Mouse (Mus musculus): ENCODE results near the gene Car11. TPM values are rescaled to one million over a fixed set of nuclear protein-coding genes. Genes with fewer than 3 reads are reported as not detected.

The Car11 gene
- polyA plus RNA-seq, 1 experiment from 2014 or later, result 7.3 TPM

DNA sequence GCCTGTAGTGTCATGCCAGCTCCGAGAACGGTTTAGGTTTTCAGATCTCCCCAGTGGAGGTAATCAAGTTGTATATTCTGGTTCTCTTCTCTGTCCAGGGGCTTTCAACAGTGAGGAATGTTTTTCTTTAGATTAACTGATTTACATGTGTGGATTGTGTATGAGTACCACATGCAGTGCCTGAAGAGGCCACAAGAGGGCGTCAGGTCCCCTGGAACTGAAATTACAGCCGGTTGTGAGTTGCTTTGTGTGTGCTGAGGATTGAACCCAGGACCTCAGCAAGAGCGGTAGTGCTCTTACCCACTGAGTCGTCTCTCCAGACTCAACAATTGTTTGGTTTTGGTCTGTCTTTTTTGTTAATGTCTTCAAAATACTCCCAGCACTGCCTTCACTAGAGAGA, 46.9 kb downstream of the Car11 start:
- Histone ChIP-seq H3K4me1 (replicated peaks; ENCODE audit: control insufficient read depth, insufficient read depth, low read length) (peaks cover 12% of the 10 kb centered on the region; the same call in 1 of the 2 replicates), H3K4me2 (ENCODE audit: low read length) (no peak overlapping the region), H3K4me3 (ENCODE audit: low read depth, low read length) (no peak overlapping the region), H3K36me3 (ENCODE audit: control insufficient read depth, insufficient read depth, low read length) (no peaks in the 10 kb centered on the region), H3K9me3 (ENCODE audit: control insufficient read depth, low read length) (no peaks in the 10 kb centered on the region), H3K9ac (ENCODE audit: low read length) (no peak overlapping the region), H3K27me3 (replicated peaks; ENCODE audit: control insufficient read depth, insufficient read depth, low read length) (no peaks in the 10 kb centered on the region), H3K27ac (ENCODE audit: low read depth) (no peak overlapping the region)
- 66% methylated on average over 6 of the region's 6 CpGs for WGBS
- DNase-seq (ENCODE audit: low spot score) (no peak), ATAC-seq (replicated peaks; ENCODE audit: low FRiP score, low TSS enrichment, low read depth) (no peak)

DNA sequence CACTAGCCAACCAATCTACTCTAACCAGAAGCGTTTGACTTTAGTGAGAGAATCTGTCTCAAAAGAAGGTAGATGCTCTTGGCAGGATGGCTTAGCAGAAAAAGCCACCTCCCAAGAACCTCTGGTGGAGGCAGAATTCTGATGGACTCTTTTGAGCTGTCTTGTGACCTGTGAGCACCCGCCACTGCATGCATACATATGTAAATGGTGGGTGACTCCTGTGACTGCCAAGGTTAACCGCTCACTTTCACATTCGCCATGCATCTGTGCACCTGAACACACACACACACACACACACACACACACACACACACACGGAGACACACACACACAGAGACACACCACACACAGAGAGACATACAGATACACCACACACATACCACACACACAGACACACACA, 47.8 kb downstream of the Car11 start:
- WGBS, result 91% methylated on average over 5 of the region's 5 CpGs
- ATAC-seq (replicated peaks; ENCODE audit: low FRiP score, low TSS enrichment, low read depth) (no peak), DNase-seq (ENCODE audit: low spot score) (no peak)
- no peaks in the 10 kb centered on the region for H3K27me3 ChIP-seq (replicated peaks; ENCODE audit: control insufficient read depth, insufficient read depth, low read length)
- H3K36me3 ChIP-seq (ENCODE audit: control insufficient read depth, insufficient read depth, low read length), result no peaks in the 10 kb centered on the region
- H3K4me1 ChIP-seq (replicated peaks; ENCODE audit: control insufficient read depth, insufficient read depth, low read length), result peaks cover 8% of the 10 kb centered on the region; the same call in 1 of the 2 replicates
- H3K9me3 ChIP-seq (ENCODE audit: control insufficient read depth, low read length), result no peaks in the 10 kb centered on the region
- H3K4me3 ChIP-seq (ENCODE audit: low read depth, low read length), result no peak overlapping the region
- no peak overlapping the region for H3K27ac ChIP-seq (ENCODE audit: low read depth)
- H3K4me2 ChIP-seq (ENCODE audit: low read length), result no peak overlapping the region
- no peak overlapping the region for H3K9ac ChIP-seq (ENCODE audit: low read length)

DNA sequence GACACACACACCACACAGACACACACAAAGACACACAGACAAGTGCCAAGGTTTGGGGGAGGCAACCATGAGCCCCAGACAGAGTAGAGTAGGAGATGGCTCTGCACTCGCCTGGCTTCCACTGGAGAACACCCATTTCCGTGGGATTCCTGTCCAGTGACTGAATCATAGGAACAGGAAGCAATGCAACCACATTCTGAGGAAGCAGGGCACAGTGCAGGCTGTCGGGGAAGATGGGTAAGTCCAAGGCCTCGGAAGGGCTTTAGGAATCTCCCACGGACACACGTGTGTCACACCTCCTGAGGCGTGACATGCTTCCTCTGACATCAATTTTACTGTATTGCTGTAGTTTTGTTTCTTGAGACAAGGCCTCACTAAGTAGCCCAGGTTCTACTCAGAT, 48.5 kb downstream of the Car11 start:
- peaks cover 8% of the 10 kb centered on the region; the same call in 1 of the 2 replicates for H3K4me1 ChIP-seq (replicated peaks; ENCODE audit: control insufficient read depth, insufficient read depth, low read length)
- H3K9ac ChIP-seq (ENCODE audit: low read length), result no peak overlapping the region
- ATAC-seq (replicated peaks; ENCODE audit: low FRiP score, low TSS enrichment, low read depth) (no peak), DNase-seq (ENCODE audit: low spot score) (no peak)
- no peak overlapping the region for H3K4me3 ChIP-seq (ENCODE audit: low read depth, low read length)
- no peak overlapping the region for H3K27ac ChIP-seq (ENCODE audit: low read depth)
- 76% methylated on average over 7 of the region's 7 CpGs for WGBS
- H3K4me2 ChIP-seq (ENCODE audit: low read length), result no peak overlapping the region
- H3K36me3 ChIP-seq (ENCODE audit: control insufficient read depth, insufficient read depth, low read length), result no peaks in the 10 kb centered on the region
- H3K27me3 ChIP-seq (replicated peaks; ENCODE audit: control insufficient read depth, insufficient read depth, low read length), result no peaks in the 10 kb centered on the region
- H3K9me3 ChIP-seq (ENCODE audit: control insufficient read depth, low read length), result no peaks in the 10 kb centered on the region

DNA sequence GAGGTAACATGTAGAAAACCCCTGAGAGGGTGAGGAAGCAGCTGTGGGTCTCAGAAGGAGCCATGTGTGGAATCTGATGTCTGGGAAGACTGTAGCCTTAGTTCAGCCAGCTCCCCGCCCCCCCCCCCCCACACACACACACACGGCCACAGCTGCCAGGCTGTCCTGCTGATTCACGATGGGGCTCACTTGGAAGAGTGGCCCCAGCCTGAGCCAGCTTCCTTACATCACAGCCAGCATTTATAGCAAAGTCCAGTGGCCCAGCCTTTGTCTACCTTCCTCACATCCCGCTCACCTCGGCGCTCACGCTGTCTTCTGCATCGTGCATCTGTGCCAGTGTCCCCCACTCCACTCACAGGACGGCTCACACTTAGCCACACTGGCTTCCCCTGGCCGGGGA, 49.8 kb downstream of the Car11 start:
- Histone ChIP-seq H3K9ac (ENCODE audit: low read length) (no peak overlapping the region; the same call in 1 of the 2 replicates), H3K36me3 (ENCODE audit: control insufficient read depth, insufficient read depth, low read length) (no peaks in the 10 kb centered on the region), H3K9me3 (ENCODE audit: control insufficient read depth, low read length) (no peaks in the 10 kb centered on the region), H3K4me2 (ENCODE audit: low read length) (no peak overlapping the region), H3K27ac (ENCODE audit: low read depth) (no peak overlapping the region), H3K4me3 (ENCODE audit: low read depth, low read length) (no peak overlapping the region), H3K27me3 (replicated peaks; ENCODE audit: control insufficient read depth, insufficient read depth, low read length) (no peaks in the 10 kb centered on the region), H3K4me1 (replicated peaks; ENCODE audit: control insufficient read depth, insufficient read depth, low read length) (peaks cover 8% of the 10 kb centered on the region; the same call in 1 of the 2 replicates)
- 35% methylated on average over 10 of the region's 10 CpGs for WGBS
- ATAC-seq (replicated peaks; ENCODE audit: low FRiP score, low TSS enrichment, low read depth) (no peak), DNase-seq (ENCODE audit: low spot score) (no peak)

DNA sequence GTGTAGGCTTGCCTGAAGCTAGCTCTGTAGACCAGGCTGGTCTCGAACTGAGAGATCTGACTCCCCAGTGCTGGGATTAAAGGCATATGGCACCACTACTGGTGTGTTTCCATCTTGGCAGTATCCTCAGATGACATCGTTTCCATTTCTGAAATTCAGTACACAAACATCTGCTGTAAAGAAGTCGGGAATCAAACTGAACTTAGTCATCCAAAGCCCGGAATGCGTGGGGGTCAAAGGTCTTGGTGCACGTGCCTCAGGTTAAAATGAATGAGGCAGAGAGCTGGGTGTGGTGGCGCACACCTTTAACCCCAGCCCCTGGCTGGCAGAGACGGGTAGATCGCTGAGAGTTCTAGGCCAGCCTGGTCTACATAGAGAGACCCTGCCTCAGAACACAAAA, 50.5 kb downstream of the Car11 start:
- no peaks in the 10 kb centered on the region for H3K9me3 ChIP-seq (ENCODE audit: control insufficient read depth, low read length)
- H3K4me3 ChIP-seq (ENCODE audit: low read depth, low read length), result no peak overlapping the region
- WGBS, result 65% methylated on average over 9 of the region's 9 CpGs
- ATAC-seq (replicated peaks; ENCODE audit: low FRiP score, low TSS enrichment, low read depth) (no peak), DNase-seq (ENCODE audit: low spot score) (no peak)
- no peaks in the 10 kb centered on the region for H3K36me3 ChIP-seq (ENCODE audit: control insufficient read depth, insufficient read depth, low read length)
- no peak overlapping the region for H3K4me2 ChIP-seq (ENCODE audit: low read length)
- H3K27ac ChIP-seq (ENCODE audit: low read depth), result no peak overlapping the region
- peaks cover 8% of the 10 kb centered on the region; the same call in 1 of the 2 replicates for H3K4me1 ChIP-seq (replicated peaks; ENCODE audit: control insufficient read depth, insufficient read depth, low read length)
- no peak overlapping the region for H3K9ac ChIP-seq (ENCODE audit: low read length)
- H3K27me3 ChIP-seq (replicated peaks; ENCODE audit: control insufficient read depth, insufficient read depth, low read length), result no peaks in the 10 kb centered on the region

Other genes starting within 250 kb of the Car11 start
- 4,654 and 4,671 TPM in 2 replicates for gene Ftl1, start 240.0 kb upstream of the Car11 start, polyA plus RNA-seq (2014; fragmentation: Nextera tagmentation; extraction: Ambion mirVana)
- 134 and 139 TPM in 2 replicates for gene Bax, start 232.9 kb upstream of the Car11 start, polyA plus RNA-seq (2014; fragmentation: Nextera tagmentation; extraction: Ambion mirVana)
- gene Tulp2, start 218.0 kb upstream of the Car11 start, polyA plus RNA-seq (2014; fragmentation: Nextera tagmentation; extraction: Ambion mirVana), result 1.8 and 2.3 TPM in 2 replicates
- gene Gm45808, start 213.0 kb upstream of the Car11 start, polyA plus RNA-seq (2014; fragmentation: Nextera tagmentation; extraction: Ambion mirVana), result not detected in 2 replicates
- 2.9 and 3.5 TPM in 2 replicates for gene Dhdh, start 211.0 kb upstream of the Car11 start, polyA plus RNA-seq (2014; fragmentation: Nextera tagmentation; extraction: Ambion mirVana)
- gene Nucb1, start 189.4 kb upstream of the Car11 start, polyA plus RNA-seq (2014; fragmentation: Nextera tagmentation; extraction: Ambion mirVana), result 192 and 204 TPM in 2 replicates
- 14.7 and 15.0 TPM in 2 replicates for gene Ppp1r15a, start 173.6 kb upstream of the Car11 start, polyA plus RNA-seq (2014; fragmentation: Nextera tagmentation; extraction: Ambion mirVana)
- gene Plekha4, start 173.5 kb upstream of the Car11 start, polyA plus RNA-seq (2014; fragmentation: Nextera tagmentation; extraction: Ambion mirVana), result 0.97 and 1.5 TPM in 2 replicates
- gene Hsd17b14, start 144.9 kb upstream of the Car11 start, polyA plus RNA-seq (2014; fragmentation: Nextera tagmentation; extraction: Ambion mirVana), result 2.3 and 2.5 TPM in 2 replicates
- gene Bcat2, start 129.7 kb upstream of the Car11 start, polyA plus RNA-seq (2014; fragmentation: Nextera tagmentation; extraction: Ambion mirVana), result 56.7 and 60.1 TPM in 2 replicates
- gene Fgf21, start 84.4 kb upstream of the Car11 start, polyA plus RNA-seq (2014; fragmentation: Nextera tagmentation; extraction: Ambion mirVana), result 0.19 and 0.58 TPM in 2 replicates
- 0.65 and 0.70 TPM in 2 replicates for gene Fut1, start 82.6 kb upstream of the Car11 start, polyA plus RNA-seq (2014; fragmentation: Nextera tagmentation; extraction: Ambion mirVana)
- gene Izumo1, start 78.0 kb upstream of the Car11 start, polyA plus RNA-seq (2014; fragmentation: Nextera tagmentation; extraction: Ambion mirVana), result 0.13 and 0.27 TPM in 2 replicates
- gene Rasip1, start 72.4 kb upstream of the Car11 start, polyA plus RNA-seq (2014; fragmentation: Nextera tagmentation; extraction: Ambion mirVana), result 7.7 and 9.1 TPM in 2 replicates
- 5.1 and 6.8 TPM in 2 replicates for gene Mamstr, start 59.9 kb upstream of the Car11 start, polyA plus RNA-seq (2014; fragmentation: Nextera tagmentation; extraction: Ambion mirVana)
- 7.9 and 8.3 TPM in 2 replicates for gene Fut2, start 33.4 kb upstream of the Car11 start, polyA plus RNA-seq (2014; fragmentation: Nextera tagmentation; extraction: Ambion mirVana)
- 0.80 and 0.83 TPM in 2 replicates for gene Ntn5, start 15.8 kb upstream of the Car11 start, polyA plus RNA-seq (2014; fragmentation: Nextera tagmentation; extraction: Ambion mirVana)
- 4.8 and 6.0 TPM in 2 replicates for gene Sec1, start 5.4 kb upstream of the Car11 start, polyA plus RNA-seq (2014; fragmentation: Nextera tagmentation; extraction: Ambion mirVana)
- 3.7 and 4.0 TPM in 2 replicates for gene Dbp, start 5.2 kb downstream of the Car11 start, polyA plus RNA-seq (2014; fragmentation: Nextera tagmentation; extraction: Ambion mirVana)
- gene Rpl18, start 15.6 kb downstream of the Car11 start, polyA plus RNA-seq (2014; fragmentation: Nextera tagmentation; extraction: Ambion mirVana), result 1,434 and 1,450 TPM in 2 replicates
- gene Sphk2, start 18.2 kb downstream of the Car11 start, polyA plus RNA-seq (2014; fragmentation: Nextera tagmentation; extraction: Ambion mirVana), result 27.3 and 28.1 TPM in 2 replicates
- 4.1 and 5.8 TPM in 2 replicates for gene Fam83e, start 21.4 kb downstream of the Car11 start, polyA plus RNA-seq (2014; fragmentation: Nextera tagmentation; extraction: Ambion mirVana)
- 0.45 TPM in 1 of 2 replicates, not detected in the other for gene Spaca4, start 26.0 kb downstream of the Car11 start, polyA plus RNA-seq (2014; fragmentation: Nextera tagmentation; extraction: Ambion mirVana)
- 1.5 and 1.9 TPM in 2 replicates for gene Lmtk3, start 83.9 kb downstream of the Car11 start, polyA plus RNA-seq (2014; fragmentation: Nextera tagmentation; extraction: Ambion mirVana)
- 1.2 and 2.3 TPM in 2 replicates for gene Sult2b1, start 84.8 kb downstream of the Car11 start, polyA plus RNA-seq (2014; fragmentation: Nextera tagmentation; extraction: Ambion mirVana)
- 91.9 and 95.5 TPM in 2 replicates for gene Cyth2, start 114.7 kb downstream of the Car11 start, polyA plus RNA-seq (2014; fragmentation: Nextera tagmentation; extraction: Ambion mirVana)
- gene Kcnj14, start 124.9 kb downstream of the Car11 start, polyA plus RNA-seq (2014; fragmentation: Nextera tagmentation; extraction: Ambion mirVana), result 1.2 and 1.5 TPM in 2 replicates
- gene Grwd1, start 131.1 kb downstream of the Car11 start, polyA plus RNA-seq (2014; fragmentation: Nextera tagmentation; extraction: Ambion mirVana), result 86.9 and 95.1 TPM in 2 replicates
- gene Kdelr1, start 172.9 kb downstream of the Car11 start, polyA plus RNA-seq (2014; fragmentation: Nextera tagmentation; extraction: Ambion mirVana), result 120 and 124 TPM in 2 replicates
- gene Grin2d, start 178.5 kb downstream of the Car11 start, polyA plus RNA-seq (2014; fragmentation: Nextera tagmentation; extraction: Ambion mirVana), result 0.24 and 0.37 TPM in 2 replicates
- 0.99 and 1.0 TPM in 2 replicates for gene Syngr4, start 196.9 kb downstream of the Car11 start, polyA plus RNA-seq (2014; fragmentation: Nextera tagmentation; extraction: Ambion mirVana)
- gene Tmem143, start 197.1 kb downstream of the Car11 start, polyA plus RNA-seq (2014; fragmentation: Nextera tagmentation; extraction: Ambion mirVana), result 3.9 and 4.3 TPM in 2 replicates
- 204 and 220 TPM in 2 replicates for gene Emp3, start 221.6 kb downstream of the Car11 start, polyA plus RNA-seq (2014; fragmentation: Nextera tagmentation; extraction: Ambion mirVana)
- gene Ccdc114, start 224.2 kb downstream of the Car11 start, polyA plus RNA-seq (2014; fragmentation: Nextera tagmentation; extraction: Ambion mirVana), result 3.5 and 4.3 TPM in 2 replicates

Data from intestine, embryonic 14.5 days (tissue).